Mouse (Mus musculus) induced T-regulatory cell, adult 2 months (primary cell): ENCODE results near the gene Nectin4.

Experiments used
- DNase-seq: peaks from one replicate; pipeline ENCODE4 v3.0.0-alpha.2; 2012; ENCODE audit warnings: low read depth

Gene Nectin4

DNA sequence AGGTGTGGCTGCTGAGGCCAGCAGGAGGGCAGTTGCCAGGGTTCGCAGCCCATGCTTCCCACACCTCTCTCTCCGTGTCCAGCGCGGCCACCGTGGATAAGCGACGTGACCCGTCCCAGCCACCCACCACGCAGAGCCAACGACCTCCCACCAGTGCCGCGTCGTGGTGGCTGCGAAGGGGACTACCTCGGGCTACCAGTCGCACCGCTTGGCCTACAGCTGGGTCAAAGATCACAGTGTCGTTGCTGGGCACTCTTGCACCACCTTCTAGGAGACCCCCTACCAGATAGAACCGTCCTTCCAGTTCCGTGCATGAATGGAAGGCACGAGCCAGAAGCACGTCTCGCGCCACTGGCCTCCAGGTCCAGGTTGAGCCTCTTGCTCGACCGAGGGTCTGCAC lies 9.6 kb upstream of the Nectin4 start:
- DNase-seq, result no peak

DNA sequence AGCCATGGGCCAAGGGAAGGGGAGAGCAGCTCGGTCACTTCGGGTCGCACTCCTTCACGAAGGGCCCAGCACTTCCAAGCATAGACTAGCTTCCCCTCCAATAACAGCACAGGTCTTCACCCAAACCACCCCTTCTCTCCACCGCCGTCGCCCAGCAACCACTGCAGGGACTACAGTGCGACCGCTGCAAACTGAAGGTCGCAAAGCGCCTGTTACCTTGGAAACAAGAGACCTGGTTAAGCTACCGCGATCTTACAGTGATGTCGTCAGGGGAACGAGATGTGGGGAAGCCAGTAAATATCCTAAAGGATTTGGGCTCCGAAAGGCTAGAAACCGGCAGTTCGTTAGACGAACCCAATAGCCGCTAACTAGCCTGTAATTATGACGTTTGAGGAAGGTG lies 9.2 kb upstream of the Nectin4 start, which contains the start of gene Klhdc9:
Gene Klhdc9 (minus strand): TSS at position 143 of the 400 bp plus-strand sequence.
- peak; percentile 95 for DNase-seq

DNA sequence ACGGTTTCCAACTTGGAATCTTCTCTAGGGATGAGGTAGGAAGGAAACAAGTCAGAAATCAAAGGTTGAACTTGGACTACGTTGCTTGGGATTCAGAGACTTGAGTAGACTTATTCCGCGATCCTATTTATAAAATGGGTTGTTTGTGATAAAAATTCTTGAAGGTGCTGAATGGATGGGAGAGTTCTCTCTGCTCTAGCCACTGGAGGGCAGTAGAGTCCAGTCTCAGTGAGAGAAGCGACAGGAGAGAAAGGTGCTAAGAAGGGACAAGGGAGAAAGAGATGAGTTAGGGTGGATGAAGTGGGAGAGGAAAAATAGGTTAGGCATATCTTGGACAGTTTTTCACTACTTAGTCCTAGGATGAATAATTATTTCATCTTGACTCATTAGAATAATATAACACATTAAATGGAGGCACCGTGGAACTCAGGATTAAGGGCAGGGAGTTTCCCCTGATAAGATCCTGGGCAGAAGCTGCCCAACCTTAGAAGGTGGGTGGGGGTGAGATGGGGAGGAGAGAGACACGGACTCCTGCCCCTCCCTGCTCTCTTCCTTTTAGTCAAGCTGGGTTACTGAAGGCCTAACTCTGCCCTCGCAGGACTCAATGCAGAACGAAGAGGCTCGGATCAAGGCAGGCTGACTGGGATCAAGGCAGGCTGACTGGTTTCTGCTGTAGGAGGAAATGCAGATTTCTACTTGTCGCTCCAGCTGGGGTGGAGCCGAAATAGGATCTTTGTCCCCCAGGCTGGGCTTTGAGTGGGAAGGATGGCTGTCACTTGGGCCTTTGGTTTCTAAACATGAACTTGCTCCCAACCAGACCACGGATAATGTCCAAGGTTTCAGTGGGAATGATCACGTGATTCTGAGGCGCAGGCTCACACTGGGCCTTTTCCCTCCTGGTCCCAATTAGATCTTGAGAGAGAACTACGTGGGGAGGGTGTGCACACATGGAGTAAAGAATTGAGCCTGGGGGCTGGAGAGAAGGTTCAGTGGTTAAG lies 8.5 kb upstream of the Nectin4 start:
- peak; percentile 94 for DNase-seq

DNA sequence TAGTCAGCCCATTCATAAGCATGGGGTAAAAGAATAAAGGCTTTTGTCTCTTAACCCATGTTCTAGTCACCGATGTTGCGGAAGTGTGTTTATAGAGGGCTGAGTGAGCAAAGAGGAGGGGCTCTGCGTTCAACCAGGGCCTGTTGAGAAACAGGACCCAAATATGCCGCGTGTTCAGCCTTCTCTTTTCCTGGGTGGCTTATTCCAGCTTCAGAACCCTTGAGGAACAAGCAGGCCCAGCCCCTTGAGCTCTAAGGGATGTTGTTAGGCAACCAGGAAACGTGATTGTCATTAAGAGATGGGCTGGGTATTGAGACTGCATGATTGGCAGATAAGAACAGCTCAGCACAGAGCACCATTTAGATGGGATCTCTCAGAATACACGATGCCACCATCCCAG lies 4.0 kb upstream of the Nectin4 start:
- no peak for DNase-seq

DNA sequence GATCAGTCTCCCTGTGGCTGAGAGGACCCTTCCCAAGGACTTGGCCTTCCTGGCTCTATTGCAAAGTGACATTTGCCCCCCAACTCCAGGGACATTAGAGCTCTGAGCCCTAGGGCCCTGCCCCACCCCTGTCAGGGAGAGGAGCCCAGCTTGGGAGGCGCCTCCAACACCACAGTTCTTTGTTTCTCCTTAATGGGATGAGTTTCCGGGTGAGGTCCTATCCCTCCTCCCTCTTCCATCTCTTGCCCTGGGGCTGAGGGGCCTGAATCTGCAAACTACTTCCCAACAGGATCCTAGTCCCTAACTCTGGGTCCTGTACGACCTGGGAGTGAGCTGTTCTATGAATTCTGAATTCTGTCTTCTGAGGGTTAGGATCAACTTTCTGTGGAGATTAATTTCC lies 3.0 kb downstream of the Nectin4 start:
- no peak for DNase-seq

DNA sequence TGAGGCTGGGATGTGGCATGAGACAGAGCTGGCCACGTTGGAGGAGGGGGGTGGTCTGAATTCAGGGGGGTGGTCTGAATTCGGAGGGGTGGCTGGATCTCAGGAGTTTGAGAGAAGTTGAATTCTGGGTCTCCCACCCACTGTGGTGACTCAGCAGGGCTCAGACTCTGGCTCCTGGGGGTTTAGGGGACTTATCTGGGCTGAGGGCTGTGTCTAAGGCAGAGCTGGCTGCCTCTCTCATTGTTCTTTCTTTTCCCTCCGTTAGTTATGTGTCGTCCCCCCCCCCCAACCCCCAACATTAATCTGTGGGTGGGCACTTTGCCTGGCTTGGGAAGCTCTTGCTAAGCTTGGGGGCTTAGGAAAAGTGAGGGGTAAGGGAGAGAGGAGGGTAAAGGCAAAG lies 4.0 kb downstream of the Nectin4 start:
- DNase-seq, result no peak

DNA sequence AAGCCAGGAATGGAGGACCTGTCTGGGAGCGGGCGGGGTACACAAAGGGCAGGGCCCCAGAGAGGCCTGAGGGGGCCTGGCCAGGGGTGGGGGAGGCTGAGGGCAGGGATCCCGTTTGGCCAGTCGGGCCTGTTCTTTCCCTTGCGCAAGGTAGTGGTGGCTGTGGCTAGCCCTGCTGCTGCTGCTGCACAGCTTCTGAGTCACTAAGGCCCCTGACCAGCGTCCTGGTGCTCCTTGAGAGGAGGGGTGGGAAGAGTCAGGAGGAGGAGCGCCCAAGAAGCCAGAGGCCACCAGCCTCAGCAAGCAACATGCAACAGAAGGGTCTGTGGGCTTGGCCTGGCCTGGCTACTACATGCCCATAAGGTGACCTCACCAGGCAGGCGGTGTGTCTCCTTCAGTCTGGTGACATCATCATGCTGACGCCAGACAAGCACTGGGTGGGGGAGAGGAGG lies 5.8 kb downstream of the Nectin4 start:
- no peak for DNase-seq

DNA sequence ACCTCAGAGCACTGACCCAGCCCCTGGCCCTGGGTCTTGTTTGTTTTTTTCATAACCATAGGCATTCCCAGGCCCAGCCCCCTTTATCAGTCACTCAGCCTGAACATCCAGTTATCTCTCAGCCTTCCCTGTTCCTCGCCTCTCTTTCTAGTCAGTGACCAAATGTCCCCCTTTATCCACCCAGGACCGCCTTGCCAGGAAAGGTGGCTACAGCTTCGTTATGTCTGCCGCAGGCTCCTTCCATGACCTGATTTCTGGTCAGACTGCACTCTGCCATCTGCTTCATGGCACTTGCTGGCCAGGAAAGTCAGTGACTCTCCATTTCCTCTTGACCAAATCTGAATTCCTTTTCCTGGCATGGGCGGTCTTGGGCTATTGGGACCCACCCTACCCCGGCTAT lies 8.4 kb downstream of the Nectin4 start:
- DNase-seq, result no peak

DNA sequence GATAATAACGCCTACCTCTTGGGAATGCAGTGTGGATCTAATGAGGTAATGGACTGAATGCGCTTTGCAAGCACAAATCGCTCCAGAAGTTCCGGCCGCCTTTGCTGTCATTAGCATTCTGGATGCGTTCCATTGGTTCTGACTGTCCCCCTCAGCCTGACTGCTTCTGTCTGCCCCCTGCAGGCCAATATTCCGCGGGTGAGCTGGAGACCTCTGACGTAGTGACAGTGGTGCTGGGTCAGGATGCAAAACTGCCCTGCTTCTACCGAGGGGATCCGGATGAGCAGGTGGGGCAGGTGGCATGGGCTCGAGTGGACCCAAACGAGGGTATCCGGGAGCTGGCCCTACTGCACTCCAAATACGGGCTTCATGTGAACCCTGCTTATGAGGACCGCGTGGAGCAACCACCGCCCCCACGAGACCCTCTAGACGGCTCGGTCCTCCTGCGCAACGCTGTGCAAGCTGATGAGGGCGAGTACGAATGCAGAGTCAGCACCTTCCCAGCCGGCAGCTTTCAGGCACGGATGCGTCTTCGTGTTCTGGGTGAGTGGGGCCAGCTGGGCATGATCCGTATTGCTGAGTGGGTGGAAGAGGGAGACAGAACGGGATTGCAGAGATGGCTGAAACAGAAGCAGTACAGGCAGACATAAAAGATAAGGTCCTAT lies 10.2 kb downstream of the Nectin4 start:
- DNase-seq, result peak; percentile 86

DNA sequence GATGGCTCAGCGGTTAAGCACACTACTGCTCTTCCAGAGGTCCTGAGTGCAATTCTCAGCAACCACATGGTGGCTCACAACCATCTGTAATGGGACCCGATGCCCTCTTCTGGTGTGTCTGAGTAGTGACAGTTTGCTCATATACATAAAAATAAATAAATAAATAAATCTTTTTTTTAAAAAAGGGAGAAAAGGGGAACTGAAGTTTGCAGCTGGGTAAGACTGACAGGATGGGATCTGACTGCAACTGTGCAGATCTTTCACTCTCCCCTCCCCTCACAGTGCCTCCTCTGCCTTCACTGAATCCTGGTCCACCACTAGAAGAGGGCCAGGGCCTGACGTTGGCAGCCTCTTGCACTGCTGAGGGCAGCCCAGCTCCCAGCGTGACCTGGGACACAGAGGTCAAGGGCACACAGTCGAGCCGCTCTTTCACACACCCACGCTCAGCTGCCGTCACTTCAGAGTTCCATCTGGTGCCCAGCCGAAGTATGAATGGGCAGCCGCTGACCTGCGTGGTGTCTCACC lies 12.3 kb downstream of the Nectin4 start:
- no peak for DNase-seq

DNA sequence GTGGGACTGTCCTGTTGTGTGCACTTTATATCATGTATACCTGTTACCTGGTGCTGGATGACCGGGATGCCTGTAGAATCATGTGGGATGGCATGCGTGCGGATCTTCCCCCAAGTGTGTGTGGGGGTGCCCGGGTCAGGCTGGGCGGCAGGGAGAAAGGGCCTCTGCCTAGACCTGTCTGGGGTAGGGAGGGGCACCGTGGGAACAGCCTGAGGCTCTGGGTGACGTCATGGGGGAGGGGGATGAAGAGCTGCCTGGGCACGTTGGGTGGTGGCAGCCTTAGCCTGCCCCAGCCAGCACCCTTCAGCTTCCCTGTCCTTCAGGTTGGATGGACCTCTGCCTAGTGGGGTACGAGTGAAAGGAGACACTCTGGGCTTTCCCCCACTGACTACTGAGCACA lies 14.5 kb downstream of the Nectin4 start:
- DNase-seq, result no peak

DNA sequence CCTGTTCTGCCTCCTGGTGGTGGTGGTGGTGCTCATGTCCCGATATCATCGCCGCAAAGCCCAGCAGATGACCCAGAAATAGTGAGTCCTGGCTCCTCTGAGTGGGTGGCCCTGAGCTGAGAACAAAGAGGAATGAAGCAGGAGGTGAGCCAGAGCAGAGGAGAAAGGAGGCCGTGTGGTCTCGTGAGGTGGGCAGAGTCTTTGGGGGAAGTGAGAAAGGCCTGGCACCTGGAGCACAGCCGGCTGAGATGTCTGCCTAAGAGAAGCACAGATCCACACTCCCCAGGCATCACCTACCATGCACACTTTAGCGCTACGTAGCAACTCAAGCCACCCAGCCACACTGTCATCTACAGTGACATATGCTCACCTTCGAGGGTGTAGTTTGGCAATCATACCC lies 15.3 kb downstream of the Nectin4 start:
- DNase-seq, result no peak

- DNase-seq, result peak; percentile 61
Observed at GRCm38 (mm10) chr1:171387099-171387498, 17.2 kb downstream of the Nectin4 start.

GRCm38 (mm10) chr1:171388376-171389102 lies 18.6 kb downstream of the Nectin4 start, which contains the start of gene Arhgap30:
Arhgap30 (plus strand) TSS chr1:171388954.
- peak; percentile 98 for DNase-seq

DNA sequence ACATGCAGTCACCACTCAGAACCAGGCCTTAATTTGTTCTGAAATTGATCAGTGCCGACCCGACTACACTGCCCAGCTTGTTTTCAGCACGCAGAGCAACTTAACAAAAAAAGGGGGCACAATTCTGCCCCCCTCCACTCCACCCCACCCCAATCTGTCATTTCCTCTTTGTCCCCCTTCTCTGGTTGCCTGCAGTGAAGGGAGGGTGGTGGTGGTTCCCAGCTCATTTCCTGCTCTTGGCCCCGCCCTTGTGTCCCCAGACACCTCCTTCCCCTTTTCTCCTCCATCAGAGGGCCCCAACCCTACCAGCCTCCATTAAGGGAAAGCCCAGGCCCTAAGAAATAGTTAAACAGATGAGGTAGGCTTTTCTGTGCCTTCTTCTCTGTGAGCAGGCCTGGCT lies 20.2 kb downstream of the Nectin4 start:
- peak; percentile 94 for DNase-seq

DNA sequence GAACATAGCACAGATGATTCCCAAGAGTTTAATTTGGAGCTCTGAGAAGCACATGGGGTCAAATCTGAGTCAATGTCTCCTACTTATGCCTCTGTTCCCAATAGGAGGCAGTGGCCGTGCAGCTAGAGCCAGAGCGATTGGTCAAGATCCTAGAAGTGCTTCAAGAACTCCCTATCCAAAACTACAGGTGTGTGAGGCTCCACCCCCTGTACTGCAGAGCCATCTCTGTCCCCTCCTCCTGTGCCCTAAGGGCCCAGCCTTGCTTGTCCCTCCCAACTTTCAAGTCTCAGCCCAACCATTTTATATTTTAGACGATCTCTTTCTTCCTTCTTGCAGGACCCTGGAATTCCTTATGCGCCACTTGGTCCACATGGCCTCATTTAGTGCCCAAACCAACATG lies 31.9 kb downstream of the Nectin4 start:
- DNase-seq, result no peak

DNA sequence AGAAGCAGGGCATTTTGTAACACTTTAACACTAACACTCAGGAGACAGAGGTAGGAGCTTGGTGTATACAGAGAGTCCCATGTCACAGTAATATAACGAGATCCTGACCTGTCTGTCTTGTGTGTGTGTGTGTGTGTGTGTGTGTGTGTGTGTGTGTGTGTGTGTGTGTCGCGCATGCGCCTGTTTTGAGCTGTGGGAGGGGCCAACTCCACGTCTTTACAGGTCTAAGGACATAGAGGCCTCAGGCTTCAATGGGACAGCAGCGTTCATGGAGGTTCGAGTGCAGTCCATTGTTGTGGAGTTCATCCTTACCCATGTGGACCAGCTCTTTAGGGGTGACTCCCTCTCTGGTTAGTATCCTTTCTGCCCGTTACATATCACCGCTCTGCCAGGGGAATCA lies 33.1 kb downstream of the Nectin4 start:
- DNase-seq, result no peak

GRCm38 (mm10) chr1:171407263-171407662 lies 37.4 kb downstream of the Nectin4 start:
- DNase-seq, result no peak

GRCm38 (mm10) chr1:171410231-171410630 lies 40.3 kb downstream of the Nectin4 start:
- DNase-seq, result no peak

GRCm38 (mm10) chr1:171410947-171411484 lies 41.1 kb downstream of the Nectin4 start, which contains the start of gene Usf1:
Usf1 (plus strand) TSS chr1:171411313.
- peak; percentile 98 for DNase-seq

DNA sequence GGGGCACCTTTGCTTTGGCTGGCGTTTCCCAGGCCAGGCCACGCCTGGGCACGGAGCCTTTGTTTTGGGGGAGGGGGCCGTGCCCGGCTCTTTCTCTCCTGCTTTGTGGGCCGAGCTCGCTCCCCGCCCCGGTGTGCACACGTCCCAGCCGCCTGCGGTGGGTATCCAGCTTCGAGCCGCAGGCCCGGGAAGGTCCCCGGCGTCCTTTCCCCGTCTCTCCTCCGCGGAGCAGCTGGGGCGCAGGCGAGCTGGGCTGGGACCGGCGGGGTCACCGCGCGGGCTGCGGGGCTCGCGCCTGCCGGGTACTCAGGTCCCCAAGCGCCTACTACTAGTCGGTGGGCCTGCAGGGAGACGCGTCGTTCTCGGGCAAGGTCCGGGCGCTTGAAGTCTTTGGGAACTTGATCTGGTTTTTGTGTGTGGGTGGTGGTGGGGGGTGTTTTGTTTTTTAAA lies 41.6 kb downstream of the Nectin4 start:
- DNase-seq, result no peak
